Mouse (Mus musculus): Measurements from ENCODE around the gene Lclat1. TPM values are rescaled to one million over a fixed set of nuclear protein-coding genes. Genes with fewer than 3 reads are reported as not detected.

Gene Lclat1
- polyA plus RNA-seq, 1 experiment from 2014 or later, result 3.4 TPM

DNA sequence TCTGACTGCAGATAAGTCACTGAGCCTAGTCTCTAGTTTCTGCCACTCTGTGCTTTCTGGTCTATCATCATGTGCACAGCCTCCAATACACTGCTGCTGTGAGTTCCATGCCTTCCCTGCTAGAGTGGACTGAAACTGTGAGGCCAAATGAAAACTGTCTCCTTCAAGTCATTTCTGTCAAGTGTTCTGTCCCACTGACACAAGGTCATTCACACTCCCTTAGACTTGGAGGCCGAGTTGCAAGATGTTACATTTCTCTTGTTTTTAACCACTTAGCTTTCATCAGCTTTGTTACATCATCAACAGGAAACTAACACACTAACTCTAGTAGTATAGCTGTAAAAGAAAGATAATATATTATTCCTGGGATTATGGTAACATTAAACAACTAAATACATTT, 9.1 kb upstream of the Lclat1 start:
- no peaks in the 10 kb centered on the region for H3K27me3 ChIP-seq (ENCODE audit: control insufficient read depth, insufficient read depth, low read depth, low read length)
- no peaks in the 10 kb centered on the region for H3K36me3 ChIP-seq (ENCODE audit: control insufficient read depth, insufficient read depth)
- no peak overlapping the region for H3K4me3 ChIP-seq (ENCODE audit: low read depth, low read length)
- ATAC-seq (ENCODE audit: low read depth), result no peak
- H3K27ac ChIP-seq (ENCODE audit: low read length), result no peak overlapping the region
- H3K9me3 ChIP-seq (replicated peaks; ENCODE audit: control insufficient read depth, low read length), result no peaks in the 10 kb centered on the region
- H3K9ac ChIP-seq (ENCODE audit: low read depth, low read length), result no peak overlapping the region
- no peaks in the 10 kb centered on the region for H3K4me1 ChIP-seq (ENCODE audit: control insufficient read depth, low read depth, low read length)
- no peak overlapping the region for H3K4me2 ChIP-seq (ENCODE audit: low read depth, low read length)
- WGBS (ENCODE audit: insufficient replicate concordance), result 44% methylated on average over 1 of the region's 1 CpGs

DNA sequence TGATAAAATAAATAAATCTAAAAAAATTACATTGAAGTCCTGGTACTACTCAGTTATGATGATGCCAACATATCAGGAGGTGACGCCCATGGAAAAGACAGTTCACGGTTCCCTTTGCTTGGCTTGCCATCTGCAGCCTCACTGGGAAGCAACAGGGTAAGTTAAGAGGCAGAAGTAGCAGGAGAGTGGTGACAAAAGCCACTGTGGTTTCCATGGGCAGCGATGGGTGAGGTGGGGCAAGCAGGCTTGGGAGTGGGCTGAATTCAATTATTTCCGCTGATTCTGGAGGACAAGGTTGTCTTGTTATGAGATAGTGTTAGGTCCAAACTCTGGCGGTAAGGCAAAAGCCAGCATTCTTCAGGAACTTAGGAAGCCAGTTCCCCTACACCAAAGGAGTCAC, 7.4 kb upstream of the Lclat1 start:
- Histone ChIP-seq H3K4me3 (ENCODE audit: low read depth, low read length) (no peak overlapping the region), H3K36me3 (ENCODE audit: control insufficient read depth, insufficient read depth) (no peaks in the 10 kb centered on the region), H3K9ac (ENCODE audit: low read depth, low read length) (no peak overlapping the region), H3K4me2 (ENCODE audit: low read depth, low read length) (no peak overlapping the region), H3K27me3 (ENCODE audit: control insufficient read depth, insufficient read depth, low read depth, low read length) (no peaks in the 10 kb centered on the region), H3K9me3 (replicated peaks; ENCODE audit: control insufficient read depth, low read length) (no peaks in the 10 kb centered on the region), H3K4me1 (ENCODE audit: control insufficient read depth, low read depth, low read length) (no peaks in the 10 kb centered on the region), H3K27ac (ENCODE audit: low read length) (no peak overlapping the region)
- WGBS (ENCODE audit: insufficient replicate concordance), result 74% methylated on average over 5 of the region's 5 CpGs
- ATAC-seq (ENCODE audit: low read depth), result no peak

DNA sequence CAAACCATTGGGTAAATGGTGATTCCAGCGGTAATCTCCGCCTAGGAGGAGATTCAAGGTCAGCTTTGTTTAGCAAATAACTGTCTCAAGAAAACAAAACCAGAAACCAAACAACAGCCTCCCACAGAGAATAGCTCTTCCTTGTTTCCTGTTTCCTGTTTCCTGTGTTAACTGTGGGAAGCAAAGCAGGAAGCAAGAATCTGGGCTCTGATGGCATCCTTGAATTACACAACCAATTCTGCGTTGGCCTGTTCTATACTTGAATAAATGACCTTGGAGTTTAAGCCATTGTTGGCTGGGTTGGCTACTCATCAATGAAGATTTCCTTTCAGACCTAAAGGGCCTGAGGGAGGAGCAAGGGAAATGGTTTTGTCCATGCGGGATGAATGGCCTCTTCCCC, 5.2 kb upstream of the Lclat1 start:
- no peaks in the 10 kb centered on the region for H3K36me3 ChIP-seq (ENCODE audit: control insufficient read depth, insufficient read depth)
- H3K27me3 ChIP-seq (ENCODE audit: control insufficient read depth, insufficient read depth, low read depth, low read length), result 0 out of 2 replicates have a peak, but pooled peaks cover 3% of the 10 kb centered on the region
- H3K4me1 ChIP-seq (ENCODE audit: control insufficient read depth, low read depth, low read length), result peaks cover 4% of the 10 kb centered on the region
- WGBS (ENCODE audit: insufficient replicate concordance), result 47% methylated on average over 4 of the region's 4 CpGs
- H3K9ac ChIP-seq (ENCODE audit: low read depth, low read length), result no peak overlapping the region
- no peak overlapping the region for H3K4me3 ChIP-seq (ENCODE audit: low read depth, low read length)
- no peak overlapping the region for H3K27ac ChIP-seq (ENCODE audit: low read length)
- no peak for ATAC-seq (ENCODE audit: low read depth)
- no peak overlapping the region for H3K4me2 ChIP-seq (ENCODE audit: low read depth, low read length)
- no peaks in the 10 kb centered on the region for H3K9me3 ChIP-seq (replicated peaks; ENCODE audit: control insufficient read depth, low read length)

DNA sequence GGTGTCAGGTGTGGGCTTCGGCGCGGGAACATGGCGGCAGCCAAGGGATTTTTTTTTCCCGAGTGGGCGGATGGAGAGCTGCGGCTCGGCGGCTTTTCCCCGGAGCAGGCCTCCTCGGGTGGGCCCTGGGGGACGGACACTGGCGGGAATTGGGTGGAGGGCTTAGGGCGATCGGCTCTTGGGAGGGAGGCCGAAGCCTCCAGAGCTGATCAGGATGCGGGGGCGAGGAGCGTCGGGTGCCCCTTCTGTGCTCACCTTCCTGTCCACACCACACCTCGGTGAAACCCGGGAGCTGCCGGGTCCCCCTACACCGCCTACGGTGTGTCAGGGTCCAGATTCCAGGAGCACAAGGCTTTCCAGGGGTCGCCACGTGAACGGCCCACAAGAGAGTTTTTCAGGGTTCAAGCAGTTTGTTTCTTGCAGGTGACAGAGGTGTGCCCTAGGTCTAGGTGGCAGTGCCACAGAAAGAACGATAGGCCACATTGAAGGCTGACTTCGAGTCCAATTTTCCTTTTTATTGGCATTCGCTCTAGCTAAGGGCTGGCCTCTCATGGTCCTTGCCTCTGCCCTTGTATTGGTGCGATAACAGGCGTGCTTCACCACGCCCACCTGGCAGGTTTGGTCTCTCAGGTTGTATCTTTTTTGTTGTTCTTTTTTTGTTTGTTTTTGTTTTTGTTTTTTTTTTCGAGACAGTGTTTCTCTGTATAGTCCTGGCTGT, 544 bp downstream of the Lclat1 start:
- Histone ChIP-seq H3K9me3 (replicated peaks; ENCODE audit: control insufficient read depth, low read length) (no peaks in the 10 kb centered on the region), H3K27ac (ENCODE audit: low read length) (no peak overlapping the region)
- peak; percentile 10 for ATAC-seq (ENCODE audit: low read depth)

DNA sequence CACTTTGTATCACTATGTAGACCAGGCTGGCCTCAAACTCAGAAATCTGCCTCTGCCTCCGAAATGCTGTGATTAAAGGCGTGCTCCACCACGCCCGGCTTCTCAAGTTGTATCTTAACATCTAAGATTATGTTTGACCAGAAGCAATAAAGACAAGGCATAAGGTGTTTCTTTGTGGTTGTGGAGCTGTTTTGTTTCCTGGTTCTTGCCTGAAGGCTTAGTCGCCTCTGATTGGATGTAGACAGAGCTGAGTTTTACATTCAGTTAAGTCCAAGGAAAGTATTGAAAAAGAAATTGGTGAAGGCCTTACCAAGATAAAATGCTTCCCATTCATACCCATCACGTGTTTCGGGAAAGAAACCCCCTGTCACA, 1.1 kb downstream of the Lclat1 start:
- no peak overlapping the region for H3K4me3 ChIP-seq (ENCODE audit: low read depth, low read length)
- no peak overlapping the region for H3K9ac ChIP-seq (ENCODE audit: low read depth, low read length)
- 0 out of 2 replicates have a peak, but pooled peaks cover 3% of the 10 kb centered on the region for H3K27me3 ChIP-seq (ENCODE audit: control insufficient read depth, insufficient read depth, low read depth, low read length)
- ATAC-seq (ENCODE audit: low read depth), result no peak
- peak overlapping the region; percentile 96 for H3K4me2 ChIP-seq (ENCODE audit: low read depth, low read length)
- H3K27ac ChIP-seq (ENCODE audit: low read length), result no peak overlapping the region
- 62% methylated on average over 7 of the region's 7 CpGs for WGBS (ENCODE audit: insufficient replicate concordance)
- H3K36me3 ChIP-seq (ENCODE audit: control insufficient read depth, insufficient read depth), result no peaks in the 10 kb centered on the region
- peaks cover 11% of the 10 kb centered on the region for H3K4me1 ChIP-seq (ENCODE audit: control insufficient read depth, low read depth, low read length)
- no peaks in the 10 kb centered on the region for H3K9me3 ChIP-seq (replicated peaks; ENCODE audit: control insufficient read depth, low read length)

More for the DNA sequence above, 544 bp downstream of the Lclat1 start:
- 3% methylated on average over 31 of the region's 35 CpGs for WGBS (ENCODE audit: insufficient replicate concordance)
- Histone ChIP-seq H3K4me2 (ENCODE audit: low read depth, low read length) (peak overlapping the region; percentile 96), H3K9ac (ENCODE audit: low read depth, low read length) (peak overlapping the region; percentile 71), H3K27me3 (ENCODE audit: control insufficient read depth, insufficient read depth, low read depth, low read length) (0 out of 2 replicates have a peak, but pooled peaks cover 3% of the 10 kb centered on the region), H3K4me1 (ENCODE audit: control insufficient read depth, low read depth, low read length) (peaks cover 11% of the 10 kb centered on the region), H3K4me3 (ENCODE audit: low read depth, low read length) (peak overlapping the region; percentile 82), H3K36me3 (ENCODE audit: control insufficient read depth, insufficient read depth) (no peaks in the 10 kb centered on the region)

DNA sequence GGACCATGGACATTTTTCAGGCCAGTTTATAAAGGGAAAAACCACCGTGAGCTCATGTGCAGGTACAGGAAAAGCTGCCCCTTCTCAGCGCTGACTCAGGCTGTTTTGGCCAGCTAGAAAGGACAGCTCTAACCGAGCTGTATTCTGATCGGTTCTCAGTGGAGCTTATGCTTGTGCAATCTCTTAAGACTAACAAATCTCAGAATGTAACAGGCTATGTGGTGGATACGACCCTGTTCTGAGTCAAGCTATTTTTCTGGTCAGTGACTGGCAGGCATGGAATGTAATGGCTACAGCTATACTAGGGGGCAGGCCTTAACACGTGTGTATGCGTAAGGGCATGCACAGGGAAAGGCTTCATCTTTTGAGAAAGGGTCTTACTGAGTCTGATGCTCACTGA, 4.3 kb downstream of the Lclat1 start:
- H3K9ac ChIP-seq (ENCODE audit: low read depth, low read length), result no peak overlapping the region
- H3K27ac ChIP-seq (ENCODE audit: low read length), result no peak overlapping the region
- no peak for ATAC-seq (ENCODE audit: low read depth)
- H3K4me3 ChIP-seq (ENCODE audit: low read depth, low read length), result no peak overlapping the region
- H3K9me3 ChIP-seq (replicated peaks; ENCODE audit: control insufficient read depth, low read length), result no peaks in the 10 kb centered on the region
- no peaks in the 10 kb centered on the region for H3K27me3 ChIP-seq (ENCODE audit: control insufficient read depth, insufficient read depth, low read depth, low read length)
- H3K4me1 ChIP-seq (ENCODE audit: control insufficient read depth, low read depth, low read length), result peaks cover 11% of the 10 kb centered on the region
- WGBS (ENCODE audit: insufficient replicate concordance), result 57% methylated on average over 7 of the region's 7 CpGs
- H3K4me2 ChIP-seq (ENCODE audit: low read depth, low read length), result no peak overlapping the region
- no peaks in the 10 kb centered on the region for H3K36me3 ChIP-seq (ENCODE audit: control insufficient read depth, insufficient read depth)

DNA sequence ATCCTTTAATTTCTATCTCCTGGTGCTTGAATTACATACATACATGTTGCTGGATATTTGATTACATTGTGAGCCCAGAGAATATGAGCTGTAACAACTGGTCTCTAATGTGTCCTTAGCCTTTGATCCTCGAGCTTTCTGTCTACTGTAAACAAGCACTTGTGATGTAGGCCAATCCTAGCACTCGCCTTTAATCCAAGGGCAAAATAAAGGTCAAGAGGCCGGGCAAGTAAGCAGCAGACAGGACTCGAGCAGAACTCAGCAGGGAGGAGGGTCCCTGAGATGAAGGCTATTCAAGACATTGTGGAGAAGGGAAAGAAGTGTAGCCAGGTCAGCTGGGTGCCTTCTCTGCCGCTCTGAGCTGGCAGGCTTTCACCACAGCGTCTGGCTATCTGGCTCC, 4.8 kb downstream of the Lclat1 start:
- no peak overlapping the region for H3K4me2 ChIP-seq (ENCODE audit: low read depth, low read length)
- no peak for ATAC-seq (ENCODE audit: low read depth)
- no peak overlapping the region for H3K4me3 ChIP-seq (ENCODE audit: low read depth, low read length)
- H3K9ac ChIP-seq (ENCODE audit: low read depth, low read length), result no peak overlapping the region
- H3K36me3 ChIP-seq (ENCODE audit: control insufficient read depth, insufficient read depth), result no peaks in the 10 kb centered on the region
- H3K9me3 ChIP-seq (replicated peaks; ENCODE audit: control insufficient read depth, low read length), result no peaks in the 10 kb centered on the region
- 62% methylated on average over 6 of the region's 6 CpGs for whole genome bisulfite sequencing (ENCODE audit: insufficient replicate concordance)
- H3K4me1 ChIP-seq (ENCODE audit: control insufficient read depth, low read depth, low read length), result peaks cover 7% of the 10 kb centered on the region
- no peaks in the 10 kb centered on the region for H3K27me3 ChIP-seq (ENCODE audit: control insufficient read depth, insufficient read depth, low read depth, low read length)
- H3K27ac ChIP-seq (ENCODE audit: low read length), result no peak overlapping the region

DNA sequence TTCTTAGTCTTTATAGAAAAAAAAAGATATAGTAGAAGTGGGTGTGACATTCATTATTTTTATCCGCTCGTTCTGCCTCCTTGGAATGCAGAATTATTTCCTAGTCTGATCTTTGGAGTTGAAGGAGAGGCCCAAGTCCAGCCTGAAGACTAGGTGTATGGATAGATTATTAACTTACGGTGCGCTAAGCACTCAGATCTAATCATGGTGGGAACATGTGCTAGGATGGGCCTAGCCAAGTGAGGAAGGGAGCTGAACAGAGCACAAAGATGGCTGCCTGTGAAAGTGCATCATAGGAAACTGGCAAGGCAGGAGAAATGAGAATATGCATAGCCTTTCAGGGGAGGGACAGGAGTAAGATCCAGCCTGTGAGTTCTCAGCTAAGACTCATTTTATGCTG, 5.4 kb downstream of the Lclat1 start:
- ATAC-seq (ENCODE audit: low read depth), result no peak
- Histone ChIP-seq H3K27me3 (ENCODE audit: control insufficient read depth, insufficient read depth, low read depth, low read length) (no peaks in the 10 kb centered on the region), H3K4me1 (ENCODE audit: control insufficient read depth, low read depth, low read length) (peaks cover 6% of the 10 kb centered on the region; the same call in 1 of the 2 replicates), H3K4me3 (ENCODE audit: low read depth, low read length) (no peak overlapping the region), H3K36me3 (ENCODE audit: control insufficient read depth, insufficient read depth) (no peaks in the 10 kb centered on the region), H3K27ac (ENCODE audit: low read length) (no peak overlapping the region), H3K9ac (ENCODE audit: low read depth, low read length) (no peak overlapping the region), H3K4me2 (ENCODE audit: low read depth, low read length) (no peak overlapping the region), H3K9me3 (replicated peaks; ENCODE audit: control insufficient read depth, low read length) (no peaks in the 10 kb centered on the region)
- WGBS (ENCODE audit: insufficient replicate concordance), result 88% methylated on average over 4 of the region's 4 CpGs

DNA sequence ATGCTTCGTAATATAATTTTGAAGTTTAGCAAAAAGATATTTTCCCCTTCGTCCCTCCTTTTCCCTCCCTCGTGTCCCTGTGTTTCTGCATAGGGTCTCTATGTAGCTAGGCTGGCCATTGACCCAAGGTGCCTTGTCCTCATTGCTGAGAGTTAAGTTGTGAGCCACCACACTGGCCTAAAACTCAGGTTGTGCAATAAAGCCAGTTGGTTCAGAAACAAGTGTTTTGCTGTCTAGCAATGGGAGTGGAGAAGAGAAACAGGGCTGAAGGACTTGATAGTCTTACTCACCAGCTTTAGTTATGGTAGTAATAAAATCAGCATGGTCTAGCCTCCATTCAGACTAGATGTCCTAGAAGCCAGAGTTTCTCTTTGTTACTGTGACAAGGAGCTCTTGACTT, 10.3 kb downstream of the Lclat1 start:
- 74% methylated on average over 3 of the region's 3 CpGs for WGBS (ENCODE audit: insufficient replicate concordance)
- Histone ChIP-seq H3K27me3 (ENCODE audit: control insufficient read depth, insufficient read depth, low read depth, low read length) (no peaks in the 10 kb centered on the region), H3K9ac (ENCODE audit: low read depth, low read length) (no peak overlapping the region), H3K36me3 (ENCODE audit: control insufficient read depth, insufficient read depth) (no peaks in the 10 kb centered on the region), H3K9me3 (replicated peaks; ENCODE audit: control insufficient read depth, low read length) (no peaks in the 10 kb centered on the region), H3K4me2 (ENCODE audit: low read depth, low read length) (no peak overlapping the region), H3K4me1 (ENCODE audit: control insufficient read depth, low read depth, low read length) (no peaks in the 10 kb centered on the region), H3K27ac (ENCODE audit: low read length) (no peak overlapping the region), H3K4me3 (ENCODE audit: low read depth, low read length) (no peak overlapping the region)
- ATAC-seq (ENCODE audit: low read depth), result no peak

Measured in liver, embryonic 16.5 days (tissue).